Mouse (Mus musculus) ES-CJ7 (cell line): ENCODE data around the gene Prune2.
A peak's percentile ranks its signal among the peaks of the same experiment; 100 is the strongest.

ENCODE experiments used
- DNase-seq: peaks from one replicate; pipeline ENCODE4 v3.0.0; 2011; ENCODE audit warnings: low read depth, low spot score

Prune2 gene

DNA sequence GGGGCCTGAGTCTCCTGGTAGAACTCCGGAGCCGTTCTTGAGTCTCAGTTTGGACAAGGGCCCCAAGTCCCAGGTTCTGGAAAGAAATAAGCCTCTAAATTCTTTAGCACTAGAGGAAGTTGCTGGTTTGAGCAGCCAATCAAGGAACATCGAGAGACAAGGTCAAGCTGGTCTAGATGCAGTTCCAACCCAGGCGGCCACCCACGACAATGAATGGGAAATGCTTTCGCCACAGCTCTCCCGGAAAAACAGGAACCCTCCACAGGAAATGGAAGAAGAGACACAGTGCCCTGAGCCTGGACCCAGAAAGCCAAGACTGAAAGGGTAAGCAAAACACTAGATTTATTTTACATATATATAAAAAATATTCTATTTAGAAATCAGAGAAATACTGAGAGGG lies 169.5 kb downstream of the Prune2 start:
- DNase-seq: peak; percentile 27

GRCm38 (mm10) chr19:17130544-17130943 lies 174.6 kb downstream of the Prune2 start:
- no peak for DNase-seq

DNA sequence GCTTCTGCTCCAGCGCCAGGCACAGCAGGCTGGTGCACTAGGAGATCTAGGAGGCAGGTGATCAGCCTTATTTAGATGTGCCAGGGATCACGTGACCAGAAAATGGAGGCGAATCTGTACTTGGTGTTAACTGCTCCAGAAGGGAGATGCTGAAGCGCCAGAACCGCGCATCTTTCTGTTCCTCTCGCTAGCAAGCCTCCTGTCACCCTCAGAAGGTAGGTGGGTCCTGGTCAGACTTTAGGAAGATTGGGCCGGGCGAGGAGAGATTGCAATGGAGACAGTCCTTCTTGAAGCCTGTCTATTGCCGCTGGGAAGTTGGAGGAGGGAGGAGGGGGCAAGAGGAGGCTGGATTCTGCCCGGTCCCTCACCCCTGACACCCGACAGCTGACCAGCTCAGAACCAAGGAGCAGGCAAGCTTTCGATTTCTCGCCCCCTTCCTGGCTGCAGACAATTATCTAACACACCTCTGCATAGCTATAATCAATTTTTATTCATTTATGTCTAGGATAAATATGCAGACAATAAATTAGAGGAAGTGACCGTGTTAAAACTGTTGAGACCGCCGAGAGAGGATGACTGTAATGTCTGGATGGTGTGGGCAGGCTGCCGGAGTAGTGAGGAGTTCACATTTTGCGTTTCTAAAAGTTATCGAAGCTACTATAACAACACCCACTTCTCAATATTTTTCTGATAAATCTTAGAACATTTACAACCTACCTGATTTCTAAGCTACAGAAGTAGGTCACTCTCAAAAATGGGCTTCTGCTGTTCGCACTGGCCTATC lies 181.0 kb downstream of the Prune2 start:
- DNase-seq: peak; percentile 88

GRCm38 (mm10) chr19:17137656-17138055 lies 181.7 kb downstream of the Prune2 start:
- peak; percentile 65 for DNase-seq

GRCm38 (mm10) chr19:17138144-17138915 lies 182.4 kb downstream of the Prune2 start:
- DNase-seq: peak; percentile 97

- DNase-seq: no peak
Observed at GRCm38 (mm10) chr19:17140016-17140914, 184.3 kb downstream of the Prune2 start.

GRCm38 (mm10) chr19:17143245-17143644 lies 187.3 kb downstream of the Prune2 start:
- no peak for DNase-seq

DNA sequence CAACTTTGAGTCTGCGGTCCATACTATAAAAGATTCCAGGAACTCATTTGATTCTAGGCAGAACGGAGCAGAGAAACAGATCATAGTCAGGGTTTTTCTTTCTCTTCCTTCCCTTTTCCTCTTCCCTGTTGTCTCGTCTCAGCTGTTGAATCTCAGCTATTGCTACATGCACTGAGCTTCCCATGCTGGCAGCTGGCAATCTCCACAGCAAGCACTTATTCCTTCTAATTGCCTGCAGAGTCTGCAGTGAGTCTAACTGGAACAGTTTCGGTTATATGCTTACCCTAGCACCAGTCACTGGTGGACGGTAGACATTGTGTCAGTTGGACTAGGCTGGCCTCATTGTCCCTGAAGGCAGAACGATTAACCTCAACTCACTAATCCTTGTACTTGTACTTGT lies 188.3 kb downstream of the Prune2 start:
- DNase-seq: no peak

DNA sequence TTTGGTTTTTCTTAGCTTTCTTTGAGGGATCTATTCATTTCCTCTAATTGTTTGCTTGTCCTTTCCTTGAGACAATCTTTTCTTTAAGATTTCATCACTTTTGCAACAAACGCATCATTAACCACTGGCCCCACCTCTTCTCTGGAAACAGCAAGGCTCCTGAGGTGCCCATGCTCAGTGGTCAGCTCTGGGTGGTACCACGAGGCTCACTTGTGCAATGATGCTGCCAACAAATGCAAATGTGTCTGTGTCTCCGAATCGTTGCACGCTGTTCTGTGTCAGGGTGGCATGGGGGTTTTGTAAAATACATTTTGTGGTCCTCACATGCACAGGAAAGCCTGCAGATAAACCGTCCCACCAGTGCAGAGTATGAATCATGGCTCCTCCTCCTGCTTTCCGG lies 194.1 kb downstream of the Prune2 start:
- no peak for DNase-seq

DNA sequence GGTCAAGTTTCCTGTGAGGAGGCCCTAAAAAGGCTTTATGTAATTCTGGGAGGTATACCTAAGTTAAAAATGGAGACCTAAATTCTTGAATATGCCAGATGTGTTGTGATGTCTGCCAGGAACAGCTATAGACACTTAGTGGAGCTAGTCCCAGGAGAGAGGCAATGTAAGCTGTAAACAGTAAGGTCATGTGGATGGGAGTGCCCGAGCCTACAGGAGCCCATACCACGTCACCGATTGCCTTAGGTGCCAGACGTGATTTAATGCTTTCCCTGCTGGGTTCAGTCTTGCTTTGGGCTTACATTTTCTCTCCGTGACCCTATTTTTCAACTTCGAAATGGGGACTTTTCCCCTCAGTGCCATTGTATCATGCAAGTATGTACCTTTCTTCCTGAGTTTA lies 195.9 kb downstream of the Prune2 start:
- peak; percentile 35 for DNase-seq

DNA sequence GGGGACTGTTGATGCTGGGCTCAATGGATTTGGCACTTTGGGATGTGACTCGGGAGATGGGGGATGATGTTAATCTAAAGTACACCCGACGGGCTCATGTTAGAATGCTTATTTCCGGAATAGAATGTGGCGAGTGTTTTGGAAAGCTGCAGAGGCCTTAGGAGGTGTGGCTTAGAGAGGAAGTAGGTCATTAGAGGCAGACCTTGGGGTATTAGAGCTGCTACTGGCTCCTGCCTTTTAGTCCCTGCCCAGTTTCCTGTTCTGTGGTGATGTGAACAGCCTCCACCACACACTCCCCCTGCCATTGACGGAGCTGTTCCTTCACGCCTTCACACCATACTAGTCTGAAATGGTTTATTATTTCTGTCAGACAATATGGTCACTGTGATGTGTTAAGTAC lies 196.5 kb downstream of the Prune2 start:
- DNase-seq: peak; percentile 85

DNA sequence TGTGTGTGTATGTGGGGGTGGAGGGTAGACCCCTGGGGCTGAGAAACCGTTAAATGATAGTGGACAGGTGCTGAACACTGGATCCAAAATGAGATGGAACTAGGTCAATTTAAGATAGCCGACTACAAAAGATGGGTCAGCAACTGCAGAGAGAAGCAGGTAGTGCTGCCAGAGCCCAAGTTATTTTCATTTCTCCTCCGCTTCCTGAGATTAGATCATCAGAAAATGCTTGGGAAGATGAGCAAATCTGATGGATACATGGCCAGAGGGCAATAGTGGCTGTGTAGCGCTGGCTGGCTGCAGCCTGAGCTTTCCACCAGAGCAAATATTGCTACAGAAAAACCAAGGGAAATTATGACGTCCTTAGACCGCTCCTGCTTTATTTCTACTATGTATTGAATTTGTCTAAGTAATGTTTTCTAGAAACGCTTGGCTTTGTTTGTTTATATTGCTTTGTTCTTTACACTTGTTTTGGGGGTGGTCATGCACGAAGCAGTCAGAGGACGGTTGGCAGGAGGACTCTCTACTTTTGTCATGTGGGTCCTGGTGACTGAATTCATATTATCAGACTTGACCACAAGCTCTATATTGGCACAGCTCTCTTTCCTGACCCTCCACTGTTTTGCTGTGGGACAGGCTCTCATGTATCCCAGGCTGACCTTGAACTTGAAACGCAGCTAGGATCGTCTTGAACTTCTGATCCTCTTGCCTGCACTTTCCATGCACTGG lies 198.2 kb downstream of the Prune2 start:
- no peak for DNase-seq

DNA sequence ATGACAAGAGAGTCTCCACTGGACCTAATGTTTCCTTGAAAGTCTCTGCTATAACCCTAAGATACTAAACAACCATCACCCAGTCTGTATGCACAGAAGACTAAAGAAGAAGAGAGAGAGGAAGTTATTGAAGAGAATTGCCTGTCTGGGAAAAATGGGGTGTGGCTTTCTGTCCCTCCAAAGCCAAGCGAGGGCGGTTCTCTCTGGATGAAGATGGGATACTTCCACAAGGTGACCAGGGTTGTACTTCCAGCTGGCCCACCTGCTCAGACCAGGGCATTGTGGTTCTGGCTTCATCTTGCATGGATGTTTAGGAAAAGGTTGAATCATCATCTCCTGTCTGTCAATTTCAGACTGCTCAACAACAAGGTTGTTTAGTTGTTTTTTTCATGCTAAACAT lies 199.3 kb downstream of the Prune2 start:
- no peak for DNase-seq

DNA sequence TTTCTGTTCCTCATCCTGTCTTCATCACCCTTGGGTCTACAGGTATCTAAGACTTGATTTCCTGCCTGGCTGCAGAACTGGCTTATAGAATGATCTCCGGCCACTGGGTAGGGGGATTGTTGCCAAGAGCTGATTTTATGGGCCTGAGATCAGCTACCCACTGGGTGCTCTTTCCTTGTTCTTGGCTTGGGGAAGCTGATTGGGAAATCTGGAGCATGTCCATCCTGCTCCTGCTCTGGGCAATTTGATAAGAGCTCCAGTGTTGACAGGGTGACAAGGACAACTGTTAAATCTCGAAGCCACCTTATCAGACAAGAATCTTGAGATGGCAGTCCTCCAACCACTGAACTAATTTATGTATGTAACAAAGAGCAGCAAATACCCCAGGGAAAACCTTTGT lies 203.8 kb downstream of the Prune2 start:
- DNase-seq: no peak

DNA sequence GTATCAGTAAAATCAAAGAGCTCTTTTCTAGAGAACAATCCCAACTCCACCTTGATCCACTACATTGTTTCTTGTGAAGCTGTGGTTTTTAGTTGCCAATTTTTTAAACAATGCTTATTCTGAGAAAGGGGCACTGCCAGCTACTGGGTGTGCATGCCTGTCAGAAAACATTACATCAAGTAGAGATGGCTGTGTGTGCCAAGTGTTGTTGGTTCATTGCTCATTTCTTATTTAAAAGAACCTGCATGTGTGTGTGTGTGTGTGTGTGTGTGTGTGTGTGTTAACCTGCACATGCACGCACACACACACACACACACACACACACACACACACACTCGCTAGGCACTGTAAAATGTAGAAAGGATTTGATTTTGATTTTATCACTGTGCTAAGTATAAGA lies 204.3 kb downstream of the Prune2 start:
- no peak for DNase-seq

GRCm38 (mm10) chr19:17163511-17163953 lies 207.6 kb downstream of the Prune2 start:
- DNase-seq: peak; percentile 67

DNA sequence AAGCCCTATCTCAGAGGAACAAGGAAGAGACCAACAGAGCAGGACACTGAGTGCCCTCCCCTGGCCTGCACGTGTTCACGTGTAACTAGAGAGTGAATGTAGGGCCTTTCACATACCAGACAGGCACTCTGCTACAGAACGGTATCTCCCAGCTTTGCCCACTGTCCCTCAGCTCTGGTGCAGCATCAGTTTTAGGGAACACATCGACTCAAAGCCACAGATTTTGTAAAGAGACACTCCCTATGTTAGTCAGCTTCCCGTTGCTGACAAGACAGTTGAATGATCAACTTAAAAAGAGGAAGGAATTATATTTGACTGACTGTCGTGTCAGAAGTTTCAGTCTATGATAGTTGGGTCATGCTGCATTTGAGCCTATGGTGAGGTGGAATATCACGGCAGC lies 210.4 kb downstream of the Prune2 start:
- DNase-seq: no peak

DNA sequence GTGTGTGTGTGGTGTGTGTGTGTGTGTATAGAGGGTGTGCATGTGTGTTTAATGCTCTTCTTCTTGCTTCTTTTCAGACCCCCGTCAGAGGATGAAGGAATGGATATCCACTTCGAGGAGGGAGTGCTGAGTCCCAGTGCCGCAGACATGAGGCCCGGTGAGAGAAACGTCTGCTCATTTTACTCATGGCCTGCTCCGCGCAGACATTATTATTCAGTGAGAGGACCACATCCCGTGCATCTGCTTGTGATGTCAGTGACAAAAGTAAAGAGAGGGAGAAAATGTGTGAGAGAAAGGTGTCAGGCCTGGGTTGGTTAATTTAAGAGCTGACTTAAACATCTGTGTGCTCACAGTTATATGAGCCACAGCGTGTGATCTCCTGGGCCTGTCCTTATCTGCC lies 212.3 kb downstream of the Prune2 start:
- DNase-seq: no peak

DNA sequence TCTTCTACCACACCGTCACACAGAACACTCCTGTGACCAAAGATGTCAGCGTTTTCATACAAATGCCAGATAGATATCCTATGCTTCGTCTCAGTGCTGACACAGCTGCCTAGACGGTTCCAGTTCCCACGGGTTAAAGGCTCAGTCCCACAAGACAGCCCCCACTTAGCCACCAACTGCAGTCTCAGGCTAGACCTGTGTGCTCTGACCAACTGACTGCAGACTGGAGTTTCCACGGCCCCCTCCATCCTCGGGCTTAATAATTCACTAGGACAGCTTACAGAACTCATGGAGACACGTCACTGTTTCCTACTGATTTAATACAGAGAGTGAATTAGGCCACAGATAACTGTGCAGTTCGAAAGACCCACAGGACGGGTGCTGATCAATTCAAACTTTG lies 213.8 kb downstream of the Prune2 start:
- DNase-seq: no peak

DNA sequence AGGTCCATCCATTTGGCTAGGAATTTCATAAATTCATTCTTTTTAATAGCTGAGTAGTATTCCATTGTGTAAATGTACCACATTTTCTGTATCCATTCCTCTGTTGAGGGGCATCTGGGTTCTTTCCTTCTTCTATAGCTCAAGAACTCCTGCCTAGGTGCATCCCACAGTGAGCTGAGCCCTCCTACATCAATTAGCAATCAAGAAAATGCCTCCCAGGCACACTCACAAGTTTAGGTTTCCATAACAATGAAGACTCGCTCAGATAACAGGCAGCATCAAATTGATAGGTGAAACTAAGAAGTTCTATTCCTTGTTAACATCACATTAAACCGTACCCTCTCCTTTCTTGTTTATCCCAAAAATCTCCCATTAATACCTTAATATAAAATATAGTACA lies 218.6 kb downstream of the Prune2 start:
- peak; percentile 61 for DNase-seq

- no peak for DNase-seq
Observed at GRCm38 (mm10) chr19:17180506-17180905, 224.6 kb downstream of the Prune2 start.
